Mouse (Mus musculus): ENCODE results near the gene Gm15140.
"Not testable (repeated sequence)": the region's sequence is repeated elsewhere in the genome, so short reads cannot be mapped to it uniquely, and the experiment has no call there.

Gm15140 gene

DNA sequence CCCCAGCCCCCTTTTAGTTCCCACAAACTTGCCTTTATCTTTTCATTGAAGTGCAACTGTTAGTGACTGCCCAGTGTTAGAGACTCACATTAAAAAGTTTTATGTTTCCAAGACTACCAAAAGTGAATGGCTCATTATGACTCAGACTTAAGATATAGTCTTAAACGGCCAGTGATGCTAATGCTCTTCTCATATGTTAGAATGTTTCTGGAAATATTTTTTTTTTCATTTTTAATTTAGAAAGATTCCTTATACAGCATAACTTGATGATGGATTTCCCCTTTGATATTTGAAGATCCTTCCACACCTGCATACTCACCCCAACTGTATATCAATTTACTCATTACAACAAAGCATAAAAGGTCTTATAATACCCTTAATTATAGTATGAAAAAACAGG lies at the start of gene Gm15140:
Gene Gm15140 (minus strand): TSS at position 101 of the 400 bp plus-strand sequence.
- not testable (repeated sequence) for DNase-seq (ENCODE audit: low spot score)

Measured in lung, postnatal 25 days (tissue).